Mouse (Mus musculus) right cerebral cortex, adult 2 months (tissue): ENCODE results near the gene Rnaset2a.
"Not testable (repeated sequence)": the region's sequence is repeated elsewhere in the genome, so short reads cannot be mapped to it uniquely, and the experiment has no call there.

Source experiments
- DNase-seq, 2 experiments: peaks; one replicate each; pipeline ENCODE4 v3.0.0; 2021 to 2022; ENCODE audit warnings: low spot score in 2 of 2

Rnaset2a gene

DNA sequence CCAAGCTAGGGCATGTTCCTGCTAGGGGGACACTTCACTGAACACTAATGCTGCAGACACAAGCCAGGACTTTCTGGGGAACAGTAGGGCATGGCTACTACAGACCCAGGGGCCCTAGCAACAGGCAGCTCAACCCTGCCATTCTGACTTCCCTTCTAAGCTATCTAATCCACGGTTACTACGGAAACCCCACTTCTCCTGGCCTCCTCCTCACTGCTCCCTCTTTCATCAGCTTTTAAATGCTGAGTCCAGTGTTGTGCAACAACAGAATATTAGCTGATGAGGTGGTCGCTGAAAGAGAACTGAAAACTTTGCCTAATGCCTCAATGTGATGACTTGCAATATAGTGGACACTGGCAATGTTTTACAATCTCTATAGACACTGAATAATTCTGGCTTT lies 7.7 kb downstream of the Rnaset2a start:
- not testable (repeated sequence) for DNase-seq

- not testable (repeated sequence) for DNase-seq
Measured at GRCm38 (mm10) chr17:8138116-8138515, 9.8 kb downstream of the Rnaset2a start.

DNA sequence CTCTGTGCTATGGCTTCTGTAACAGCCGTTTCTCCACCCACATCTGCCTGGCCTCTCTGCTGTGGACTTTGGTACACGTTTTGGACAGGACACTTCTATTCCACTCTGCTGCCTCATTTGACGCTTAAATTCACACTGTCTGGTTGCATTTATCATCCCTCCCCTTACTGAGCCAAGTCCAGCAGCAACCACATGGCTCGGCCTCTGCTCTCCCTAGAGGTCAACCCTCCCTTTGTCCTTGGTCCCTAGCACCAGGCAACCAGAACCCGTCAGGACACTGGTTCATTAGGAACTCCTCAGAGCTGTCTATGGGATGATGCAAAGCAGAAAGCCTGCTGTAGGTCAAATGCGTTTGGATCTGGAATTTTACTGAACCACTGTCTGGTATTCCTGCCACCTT lies 17.0 kb downstream of the Rnaset2a start:
- DNase-seq = not testable (repeated sequence)

GRCm38 (mm10) chr17:8129578-8129977 lies 18.3 kb downstream of the Rnaset2a start:
- DNase-seq = not testable (repeated sequence)

DNA sequence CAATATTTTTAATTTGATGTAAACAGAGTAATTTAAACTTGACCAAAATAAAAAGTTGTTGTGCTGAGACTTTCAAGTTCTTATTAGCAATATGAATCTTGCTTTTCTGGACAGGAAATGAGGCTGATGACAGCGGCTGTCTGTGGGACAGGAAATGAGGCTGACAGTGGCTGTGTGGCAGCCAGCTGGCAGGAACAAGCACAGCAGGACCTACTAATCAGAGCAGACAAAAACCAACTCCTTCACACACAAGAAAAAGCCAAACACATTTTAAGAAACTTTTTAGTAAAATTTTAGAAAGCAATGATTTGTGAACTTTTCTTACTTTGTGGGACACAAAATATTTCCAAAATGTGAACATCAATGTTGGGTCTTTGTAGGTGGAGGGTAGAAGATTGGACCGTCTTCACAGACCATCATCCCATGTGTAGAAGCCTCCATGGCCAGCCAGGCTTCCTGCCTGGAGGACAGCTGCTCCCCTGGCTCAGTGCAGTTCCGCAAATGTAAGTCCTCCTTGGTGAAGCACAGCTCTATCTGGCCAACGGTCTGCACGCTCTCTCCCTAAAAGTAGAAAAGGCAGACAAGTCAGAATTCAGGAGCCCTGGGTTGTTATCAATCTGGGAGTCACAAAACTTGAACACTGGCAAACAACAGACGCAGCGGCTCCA lies 19.4 kb downstream of the Rnaset2a start:
- not testable (repeated sequence) for DNase-seq

DNA sequence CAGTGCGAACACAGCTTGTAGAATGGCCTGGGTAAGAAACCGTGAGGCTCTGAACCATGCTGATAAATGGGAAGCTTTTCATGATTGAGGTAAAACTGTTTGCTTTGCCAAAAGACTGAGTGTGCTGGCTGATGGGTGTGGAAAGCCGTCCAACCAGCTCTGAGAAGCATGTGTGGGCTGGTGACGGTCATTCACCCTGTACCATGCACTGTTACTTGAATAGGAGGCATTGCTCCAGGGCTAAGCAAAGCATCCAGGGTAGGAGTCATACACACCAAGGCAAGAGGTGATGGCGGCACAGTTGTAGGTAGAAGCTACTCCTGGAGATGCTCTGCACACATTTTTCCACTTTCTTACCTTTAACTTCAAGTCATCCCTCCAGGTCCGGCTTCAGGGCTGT lies 23.3 kb downstream of the Rnaset2a start:
- not testable (repeated sequence) for DNase-seq

GRCm38 (mm10) chr17:8122974-8123373 lies 24.9 kb downstream of the Rnaset2a start:
- not testable (repeated sequence) for DNase-seq

GRCm38 (mm10) chr17:8116928-8117327 lies 31.0 kb downstream of the Rnaset2a start:
- not testable (repeated sequence) for DNase-seq

DNA sequence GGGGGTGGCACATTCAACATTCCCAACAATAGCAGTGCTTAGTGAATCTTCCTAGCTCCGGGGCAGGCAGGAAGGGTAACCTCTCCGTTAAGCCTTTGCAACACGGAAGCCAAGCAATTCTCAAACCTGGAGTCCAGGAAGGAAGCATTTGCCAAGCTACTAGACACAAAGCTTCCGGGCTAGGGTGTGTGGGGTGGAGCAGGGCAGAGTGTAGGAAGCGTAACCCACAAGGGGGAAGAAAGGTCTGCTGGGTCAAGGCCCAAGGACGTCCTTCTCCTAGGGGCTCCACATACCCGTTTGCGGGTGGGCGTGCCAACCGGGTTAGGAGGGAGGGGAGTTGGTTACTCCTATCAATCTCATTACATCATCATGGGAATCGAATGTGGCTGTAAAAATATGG lies 31.5 kb downstream of the Rnaset2a start:
- DNase-seq = not testable (repeated sequence)

GRCm38 (mm10) chr17:8112199-8112598 lies 35.7 kb downstream of the Rnaset2a start:
- DNase-seq = not testable (repeated sequence)

DNA sequence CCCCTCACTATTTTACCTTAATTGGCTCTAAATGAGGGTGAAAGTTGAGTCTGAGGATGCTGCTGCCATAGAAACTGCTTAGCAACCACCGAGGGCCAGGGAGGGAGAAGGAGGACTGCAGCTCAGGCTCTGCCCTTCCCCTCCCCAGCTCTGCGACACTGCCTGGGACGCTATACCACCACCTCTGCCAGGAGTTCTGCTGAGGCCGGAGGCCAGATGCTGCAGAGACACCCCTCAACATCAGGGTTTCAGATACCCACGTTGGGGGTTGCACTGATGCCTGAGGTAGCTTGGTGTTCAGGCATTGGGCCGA lies 46.6 kb downstream of the Rnaset2a start:
- DNase-seq = not testable (repeated sequence)

DNA sequence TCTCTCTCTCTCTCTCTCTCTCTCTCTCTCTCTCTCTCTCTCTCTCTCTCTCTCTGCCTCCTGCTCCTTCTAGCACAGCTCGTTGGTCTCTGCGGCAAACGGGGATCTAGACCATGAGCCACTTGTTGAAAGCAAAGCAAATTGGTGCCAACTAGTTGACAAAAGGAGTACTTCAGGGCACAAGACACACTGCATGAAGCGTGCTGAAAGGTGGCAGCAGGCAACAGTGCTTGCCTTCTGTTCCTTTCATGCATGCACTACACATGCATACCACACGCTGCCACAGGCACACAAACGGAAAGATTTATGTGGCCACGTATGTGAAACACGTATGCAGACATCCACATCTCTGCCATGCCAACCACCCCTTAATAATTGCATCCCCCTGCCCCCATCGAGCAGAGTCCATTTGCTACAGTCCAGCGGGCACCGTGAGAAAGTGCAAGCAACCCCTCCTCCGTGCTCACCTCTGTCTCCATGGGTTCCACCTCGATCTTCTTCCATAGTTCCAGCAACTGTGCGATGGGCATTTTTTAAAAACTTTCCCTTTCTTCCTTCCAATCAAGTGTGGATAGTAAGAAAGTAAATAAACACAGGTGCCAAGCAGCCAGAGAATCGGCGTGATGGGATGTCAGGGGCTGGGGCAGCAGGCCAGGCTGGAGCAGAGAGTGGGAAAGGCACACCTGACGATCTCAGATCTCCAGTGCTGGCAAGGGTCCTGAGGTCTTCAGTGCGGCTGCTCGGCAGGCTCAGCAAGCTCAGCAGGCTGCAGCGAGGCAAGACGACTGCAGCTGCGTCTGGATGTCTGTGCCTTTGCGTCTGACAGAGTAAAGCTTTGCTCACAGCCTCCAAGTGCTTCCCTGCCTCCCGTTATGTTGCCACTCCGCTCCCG lies 47.2 kb downstream of the Rnaset2a start:
- DNase-seq = not testable (repeated sequence)

DNA sequence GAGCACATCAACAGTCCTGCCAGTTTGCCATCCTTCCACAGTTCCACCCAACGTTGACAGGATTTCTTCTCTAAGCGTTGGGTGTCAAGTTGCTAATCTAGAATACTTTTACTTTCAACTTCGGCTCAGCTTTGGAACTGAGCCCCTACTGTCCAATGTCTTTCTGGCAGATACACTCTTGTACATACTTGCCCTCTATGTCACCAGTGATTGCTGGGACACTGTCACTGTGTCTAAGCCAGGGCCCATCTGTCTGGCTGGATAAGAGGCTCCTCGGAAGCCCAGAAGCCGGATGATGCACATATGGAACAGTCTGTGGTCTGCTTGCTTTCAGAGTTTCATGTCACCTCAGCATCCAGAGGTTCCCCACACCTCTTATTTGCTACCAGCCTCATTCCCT lies 51.7 kb downstream of the Rnaset2a start:
- DNase-seq = not testable (repeated sequence)

GRCm38 (mm10) chr17:8095653-8096052 lies 52.2 kb downstream of the Rnaset2a start:
- DNase-seq = not testable (repeated sequence)

- DNase-seq = not testable (repeated sequence)
Measured at GRCm38 (mm10) chr17:8092537-8093526, 55.1 kb downstream of the Rnaset2a start.

- not testable (repeated sequence) for DNase-seq
Measured at GRCm38 (mm10) chr17:8091320-8091719, 56.6 kb downstream of the Rnaset2a start.

- not testable (repeated sequence) for DNase-seq
Measured at GRCm38 (mm10) chr17:8069847-8070246, 78.0 kb downstream of the Rnaset2a start.
